Mouse (Mus musculus): ENCODE results near the gene Rps3. TPM values are rescaled to one million over a fixed set of nuclear protein-coding genes. Genes with fewer than 3 reads are reported as not detected.

Gene Rps3
- polyA plus RNA-seq, 1 experiment from 2014 or later = 1,216 TPM

DNA sequence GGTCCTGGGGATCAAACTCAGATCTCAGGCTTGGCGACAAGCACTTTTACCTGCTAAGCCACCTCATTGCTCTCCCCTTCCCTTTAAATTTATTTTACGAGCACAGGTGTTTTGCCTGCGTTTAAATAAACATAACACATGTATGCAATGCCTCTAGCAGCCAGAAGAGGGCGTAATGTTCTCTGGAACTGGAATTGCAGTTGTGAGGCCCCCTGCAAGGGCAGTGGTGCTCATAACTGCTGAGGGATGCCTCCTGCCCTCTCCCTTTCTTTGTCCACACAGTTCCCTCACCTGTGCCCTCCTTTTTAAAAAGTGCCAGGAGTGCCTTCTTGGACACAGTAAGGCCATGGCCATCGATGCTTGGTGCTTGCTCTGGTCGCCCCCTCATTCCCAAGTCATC is 39.5 kb downstream of the Rps3 start:
- ChIA-PET CTCF (interaction anchor here (1.7 kb wide), 1 partner anchor 69 kb away, joined by 8 read pairs; no protein-coding TSS in a partner anchor), POLR2A (no interaction called here)
- DNase-seq (ENCODE audit: low read depth, low spot score) (no peak), ATAC-seq (no peak)
- H3K27me3 ChIP-seq = no peaks in the 10 kb centered on the region
- in situ Hi-C loops (cut with MboI; ENCODE audit: low pct_unique_long_range_greater_than_20kb) = loop anchor here (5.0 kb wide), 1 partner anchor 62 kb away; the partner anchor contains the start of gene Gdpd5
- TF ChIP-seq CTCF (IDR thresholded peaks at IDR 0.05) = no peak

DNA sequence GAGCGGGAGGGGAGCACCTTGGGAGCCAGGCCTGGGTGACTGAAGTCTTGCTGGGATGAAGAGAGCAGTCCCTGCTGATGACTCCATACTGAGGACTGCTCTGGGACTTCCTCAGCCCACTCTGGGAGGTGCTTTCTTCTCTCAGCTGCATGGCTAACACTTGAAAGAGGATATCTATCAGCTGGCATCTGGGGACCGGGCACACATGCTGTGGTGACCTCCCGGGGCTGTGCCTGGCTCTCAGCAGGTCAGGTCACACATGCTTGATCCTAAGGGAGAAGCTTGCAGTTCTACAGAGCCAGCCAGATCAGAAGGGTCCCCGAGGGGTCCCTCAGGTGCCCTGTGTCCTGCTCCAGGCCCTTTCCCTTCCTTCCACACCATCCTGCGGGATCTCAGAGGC is 40.4 kb downstream of the Rps3 start:
- DNase-seq (ENCODE audit: low read depth, low spot score) (no peak), ATAC-seq (no peak)
- in situ Hi-C loops (cut with MboI; ENCODE audit: low pct_unique_long_range_greater_than_20kb) = loop anchor here (5.0 kb wide), 1 partner anchor 61 kb away; the partner anchor contains the start of gene Gdpd5
- no peaks in the 10 kb centered on the region for H3K27me3 ChIP-seq
- CTCF ChIA-PET = interaction anchor here (0.8 to 1.0 kb wide), 2 partner anchors 62 to 68 kb away, joined by 3 to 4 read pairs; partner anchors contain the start of gene Gdpd5
- POLR2A ChIA-PET = interaction anchor here (0.6 to 1.5 kb wide), 2 partner anchors 64 to 102 kb away, joined by 3 to 5 read pairs; no protein-coding TSS in a partner anchor
- TF ChIP-seq CTCF (IDR thresholded peaks at IDR 0.05) = no peak

DNA sequence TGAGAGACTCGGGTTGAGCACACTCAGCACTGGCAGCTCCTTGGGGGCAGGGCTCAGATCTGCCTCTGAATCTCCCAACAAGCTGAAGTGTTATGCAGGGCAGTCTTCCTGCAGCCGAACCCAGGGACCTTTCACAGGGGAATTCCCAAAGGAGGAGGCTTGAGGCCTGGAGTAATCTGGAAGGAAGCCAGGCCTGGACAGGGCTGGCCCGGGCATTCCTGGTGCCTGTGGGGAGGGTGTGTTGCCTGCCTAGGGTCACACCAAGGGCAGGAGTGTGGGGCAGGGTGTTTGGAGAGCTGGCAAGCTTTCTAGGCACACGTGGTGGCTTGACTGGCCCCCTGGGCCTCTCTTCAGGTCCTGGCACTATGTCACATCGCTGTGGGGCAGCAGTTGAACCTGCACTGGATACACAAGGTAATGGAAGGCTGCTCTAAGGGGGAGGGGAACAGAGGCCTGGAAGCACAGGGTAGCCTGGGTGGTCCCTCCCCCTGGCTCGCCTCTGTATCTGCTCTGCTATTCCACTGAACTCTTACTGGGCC is 41.9 kb downstream of the Rps3 start:
- ChIA-PET POLR2A (no interaction called here), CTCF (no interaction called here)
- no peak for TF ChIP-seq CTCF (IDR thresholded peaks at IDR 0.05)
- in situ Hi-C loops (cut with MboI; ENCODE audit: low pct_unique_long_range_greater_than_20kb) = loop anchor here (5.0 kb wide), 1 partner anchor 59 kb away; the partner anchor contains the start of gene Gdpd5
- DNase-seq (ENCODE audit: low read depth, low spot score) = peak; percentile 94
- H3K27me3 ChIP-seq = no peaks in the 10 kb centered on the region
- ATAC-seq = peak; percentile 92

- no peak for DNase-seq (ENCODE audit: low read depth, low spot score)
- ATAC-seq = no peak
- CTCF ChIA-PET = interaction anchor here (1.2 kb wide), 1 partner anchor 29 kb away, joined by 3 read pairs; no protein-coding TSS in a partner anchor
- POLR2A ChIA-PET = no interaction called here
- no peaks in the 10 kb centered on the region for H3K27me3 ChIP-seq
- in situ Hi-C loops (cut with MboI; ENCODE audit: low pct_unique_long_range_greater_than_20kb) = no loop called here
- TF ChIP-seq CTCF (IDR thresholded peaks at IDR 0.05) = no peak
These were observed 44.7 kb downstream of the Rps3 start for GRCm38 (mm10) chr7:99438881-99439280.

GRCm38 (mm10) chr7:99436530-99436929 is 47.0 kb downstream of the Rps3 start:
- ATAC-seq = no peak
- no peak for TF ChIP-seq CTCF (IDR thresholded peaks at IDR 0.05)
- no peak for DNase-seq (ENCODE audit: low read depth, low spot score)
- CTCF ChIA-PET = interaction anchor here (0.6 to 0.9 kb wide), 2 partner anchors 11 to 15 kb away, joined by 3 read pairs; no protein-coding TSS in a partner anchor
- in situ Hi-C loops (cut with MboI; ENCODE audit: low pct_unique_long_range_greater_than_20kb) = no loop called here
- POLR2A ChIA-PET = interaction anchor here (0.5 to 0.6 kb wide), 2 partner anchors 15 to 243 kb away, joined by 3 to 4 read pairs; no protein-coding TSS in a partner anchor
- H3K27me3 ChIP-seq = no peaks in the 10 kb centered on the region

DNA sequence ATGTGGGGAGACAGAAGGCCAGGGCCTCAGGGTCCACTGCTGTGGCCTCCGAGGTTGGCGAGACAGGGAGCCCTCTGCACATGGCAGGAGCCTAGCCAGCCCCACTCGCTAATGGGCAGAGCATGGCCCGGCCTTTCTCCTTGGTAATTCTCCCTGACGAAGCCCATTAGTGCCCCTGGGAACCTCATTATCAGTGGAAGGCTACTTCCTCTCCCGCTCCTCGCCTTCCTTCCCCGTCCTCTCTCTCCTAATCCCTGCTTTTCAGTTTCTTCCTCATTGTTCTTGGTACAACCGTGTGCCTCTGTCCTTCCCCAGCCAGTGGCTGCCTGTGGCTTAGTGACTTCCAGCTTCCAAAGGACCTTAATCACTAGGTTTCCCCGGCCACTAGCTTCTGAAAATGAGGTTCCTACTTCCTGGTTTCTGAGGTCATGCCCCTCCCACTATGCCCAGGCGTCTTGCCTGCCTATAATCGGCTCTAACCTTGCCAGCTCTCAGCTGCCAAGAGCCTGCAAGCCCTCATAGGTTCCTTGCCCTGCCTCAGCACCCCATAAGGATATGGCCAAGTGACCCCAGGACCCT is 48.8 kb downstream of the Rps3 start:
- POLR2A ChIA-PET = interaction anchor here (0.5 kb wide), 1 partner anchor 41 kb away, joined by 3 read pairs; no protein-coding TSS in a partner anchor
- DNase-seq (ENCODE audit: low read depth, low spot score) (no peak), ATAC-seq (no peak)
- no peak for TF ChIP-seq CTCF (IDR thresholded peaks at IDR 0.05)
- CTCF ChIA-PET = interaction anchor here (1.0 kb wide), 1 partner anchor 60 kb away, joined by 3 read pairs; no protein-coding TSS in a partner anchor
- H3K27me3 ChIP-seq = no peaks in the 10 kb centered on the region
- in situ Hi-C loops (cut with MboI; ENCODE audit: low pct_unique_long_range_greater_than_20kb) = no loop called here

DNA sequence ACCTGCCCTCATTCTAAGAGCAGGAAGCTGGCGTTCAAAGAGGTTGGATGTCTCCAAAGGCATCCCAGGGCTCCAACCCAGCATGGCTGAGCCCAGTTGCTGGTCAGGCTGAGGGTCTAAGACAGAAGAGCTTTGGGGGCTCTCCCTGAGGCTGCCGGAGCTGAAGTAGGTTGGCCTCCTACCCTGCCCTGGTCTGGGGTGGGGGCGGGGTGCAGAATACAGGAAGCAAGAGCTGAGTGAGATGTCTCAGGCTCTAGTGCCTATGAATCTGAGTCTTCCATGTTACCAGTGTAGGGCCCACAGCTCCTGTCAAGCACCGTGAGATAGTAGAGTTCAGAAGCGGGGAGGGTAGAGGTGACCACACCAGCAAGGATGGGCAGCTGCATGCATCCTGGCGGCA is 50.7 kb downstream of the Rps3 start:
- no peaks in the 10 kb centered on the region for H3K27me3 ChIP-seq
- no peak for TF ChIP-seq CTCF (IDR thresholded peaks at IDR 0.05)
- ChIA-PET CTCF (interaction anchor here (0.9 to 1.3 kb wide), 2 partner anchors 12 to 23 kb away, joined by 3 to 4 read pairs; no protein-coding TSS in a partner anchor), POLR2A (interaction anchor here (0.7 kb wide), 1 partner anchor 9 kb away, joined by 3 read pairs; no protein-coding TSS in a partner anchor)
- DNase-seq (ENCODE audit: low read depth, low spot score) = no peak
- ATAC-seq = no peak
- in situ Hi-C loops (cut with MboI; ENCODE audit: low pct_unique_long_range_greater_than_20kb) = no loop called here

GRCm38 (mm10) chr7:99432248-99432647 is 51.3 kb downstream of the Rps3 start:
- in situ Hi-C loops (cut with MboI; ENCODE audit: low pct_unique_long_range_greater_than_20kb) = no loop called here
- no peak for TF ChIP-seq CTCF (IDR thresholded peaks at IDR 0.05)
- ChIA-PET CTCF (interaction anchor here (1.3 kb wide), 1 partner anchor 22 kb away, joined by 4 read pairs; no protein-coding TSS in a partner anchor), POLR2A (no interaction called here)
- ATAC-seq = no peak
- H3K27me3 ChIP-seq = no peaks in the 10 kb centered on the region
- DNase-seq (ENCODE audit: low read depth, low spot score) = no peak

- no peak for DNase-seq (ENCODE audit: low read depth, low spot score)
- ChIA-PET POLR2A (no interaction called here), CTCF (interaction anchor here (1.2 kb wide), 1 partner anchor 11 kb away, joined by 3 read pairs; no protein-coding TSS in a partner anchor)
- no peaks in the 10 kb centered on the region for H3K27me3 ChIP-seq
- no peak for ATAC-seq
- in situ Hi-C loops (cut with MboI; ENCODE audit: low pct_unique_long_range_greater_than_20kb) = no loop called here
- no peak for TF ChIP-seq CTCF (IDR thresholded peaks at IDR 0.05)
These were observed 53.3 kb downstream of the Rps3 start for GRCm38 (mm10) chr7:99430246-99430645.

DNA sequence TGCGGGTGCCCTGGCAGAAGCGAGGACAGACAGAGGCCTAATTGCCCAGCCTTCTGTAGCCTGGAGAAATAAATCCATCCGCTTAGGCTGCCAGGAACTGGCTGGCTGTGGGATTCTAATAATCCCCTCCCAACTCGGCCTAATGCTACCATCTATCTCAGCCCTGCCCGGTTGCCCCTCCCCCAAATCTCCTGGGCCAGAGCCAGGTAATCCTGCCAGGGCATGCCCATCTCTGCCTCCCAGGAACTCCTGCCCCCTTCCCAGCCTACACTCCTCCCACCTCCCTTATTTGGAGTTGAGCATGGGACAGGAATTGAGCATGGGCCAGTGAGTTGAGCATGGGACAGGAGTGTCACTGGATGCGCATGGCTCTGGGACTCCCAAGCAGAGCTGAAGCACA is 53.8 kb downstream of the Rps3 start:
- DNase-seq (ENCODE audit: low read depth, low spot score) (no peak), ATAC-seq (peak; percentile 3)
- POLR2A ChIA-PET = no interaction called here
- in situ Hi-C loops (cut with MboI; ENCODE audit: low pct_unique_long_range_greater_than_20kb) = no loop called here
- CTCF ChIA-PET = interaction anchor here (1.2 kb wide), 1 partner anchor 10 kb away, joined by 3 read pairs; no protein-coding TSS in a partner anchor
- no peak for TF ChIP-seq CTCF (IDR thresholded peaks at IDR 0.05)
- no peaks in the 10 kb centered on the region for H3K27me3 ChIP-seq

DNA sequence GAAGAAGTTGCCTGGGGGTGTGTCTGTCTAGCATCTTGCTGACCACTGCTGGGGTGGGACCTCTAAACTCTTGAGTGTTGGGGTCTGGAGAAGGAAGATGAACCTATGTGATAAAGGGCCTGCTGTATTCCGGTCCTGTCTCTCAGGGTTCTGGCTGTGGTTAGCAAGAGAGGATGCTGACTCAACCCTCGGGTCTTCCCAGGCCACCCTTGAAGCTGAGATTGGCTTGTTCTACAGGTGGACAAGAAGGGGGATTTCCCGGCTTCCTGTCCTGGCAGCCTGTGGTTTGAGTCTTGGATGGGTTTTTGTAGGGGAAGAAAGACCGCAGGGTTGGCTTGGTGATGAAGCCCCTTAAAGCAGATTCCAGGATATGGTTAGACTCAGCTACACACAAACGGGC is 54.7 kb downstream of the Rps3 start:
- peak; percentile 54 for DNase-seq (ENCODE audit: low read depth, low spot score)
- in situ Hi-C loops (cut with MboI; ENCODE audit: low pct_unique_long_range_greater_than_20kb) = no loop called here
- CTCF ChIA-PET = no interaction called here
- no peak for TF ChIP-seq CTCF (IDR thresholded peaks at IDR 0.05)
- H3K27me3 ChIP-seq = no peaks in the 10 kb centered on the region
- POLR2A ChIA-PET = no interaction called here
- no peak for ATAC-seq

Measured in Patski (cell line).